Mouse (Mus musculus) CH12.LX (cell line): Measurements from ENCODE around the gene Qsox1. TPM values are rescaled to one million over a fixed set of nuclear protein-coding genes. Genes with fewer than 3 reads are reported as not detected.
A peak's percentile ranks its signal among the peaks of the same experiment; 100 is the strongest.

Experiments used
- DNase-seq: peaks from one replicate; pipeline ENCODE4 v3.0.0-alpha.2; 2013; ENCODE audit errors: extremely low read depth
- H3K27ac ChIP-seq: 2 replicates; pipeline ENCODE4 v1.5.1; 2012; ENCODE audit warnings: low read depth, mild to moderate bottlenecking, control low read depth, moderate library complexity; ENCODE audit not compliant: insufficient read depth
- H3K27me3 ChIP-seq: replicated peaks from 2 replicates; pipeline ENCODE3; 2012; ENCODE audit warnings: inconsistent platforms
- H3K36me3 ChIP-seq, 2 experiments: replicated peaks in 1 of 2; 2 replicates each; pipeline versions ENCODE3 to v1.6.1; 2012; ENCODE audit warnings: inconsistent platforms in 1 of 2, low read length in 1 of 2, mild to moderate bottlenecking in 1 of 2, mixed read lengths in 1 of 2, moderate library complexity in 1 of 2; ENCODE audit not compliant: control insufficient read depth in 1 of 2, insufficient read depth in 1 of 2
- H3K4me1 ChIP-seq, 2 experiments: 2 replicates each; pipeline ENCODE4 v1.6.1; 2012; ENCODE audit warnings: inconsistent platforms in 1 of 2, moderate library complexity in 1 of 2; ENCODE audit not compliant: insufficient read depth in 2 of 2, control insufficient read depth in 1 of 2
- H3K4me2 ChIP-seq: 2 replicates; pipeline ENCODE4 v1.6.1; 2012; ENCODE audit warnings: low read depth, mild to moderate bottlenecking, control low read depth; ENCODE audit not compliant: poor library complexity, insufficient read depth, severe bottlenecking
- H3K4me3 ChIP-seq, 3 experiments: fragments of 150-350 bp in 1 of 3; sonication (generic) in 1 of 3; replicated peaks in 1 of 3; 2 replicates each; pipeline versions ENCODE3 to v1.5.1; 2011 to 2012; ENCODE audit warnings: low read depth in 2 of 3, low read length in 2 of 3, mild to moderate bottlenecking in 2 of 3, moderate library complexity in 2 of 3, control low read depth in 1 of 3, improper control_type of control experiment in 1 of 3, inconsistent platforms in 1 of 3, mixed read lengths in 1 of 3; ENCODE audit not compliant: poor library complexity in 1 of 3
- H3K79me2 ChIP-seq: replicated peaks from 2 replicates; pipeline ENCODE4 v1.6.1; 2012; ENCODE audit warnings: mild to moderate bottlenecking, moderate library complexity; ENCODE audit not compliant: control insufficient read depth, poor library complexity, insufficient read depth, severe bottlenecking; ENCODE audit errors: extremely low read depth
- H3K9ac ChIP-seq: 2 replicates; pipeline ENCODE4 v1.6.1; 2012; ENCODE audit warnings: low read depth, mild to moderate bottlenecking, control low read depth, moderate library complexity; ENCODE audit not compliant: insufficient read depth
- H3K9me3 ChIP-seq: replicated peaks from 2 replicates; pipeline ENCODE3; 2012; ENCODE audit warnings: low read length, inconsistent platforms, mixed read lengths
- BHLHE40 ChIP-seq: IDR thresholded peaks from 2 replicates; pipeline ENCODE4 v1.6.1; 2011; ENCODE audit warnings: mild to moderate bottlenecking, low read depth, low read length, improper control_type of control experiment
- CHD2 ChIP-seq: IDR thresholded peaks from 2 replicates; pipeline ENCODE4 v1.6.1; 2011; ENCODE audit warnings: low read length, improper control_type of control experiment
- CTCF ChIP-seq, 2 experiments: IDR thresholded peaks in 1 of 2; conservative IDR thresholded peaks in 1 of 2; 2 replicates each; pipeline ENCODE4 v1.5.1; 2011 to 2012; ENCODE audit warnings: low read depth in 2 of 2, low read length in 2 of 2, improper control_type of control experiment in 1 of 2, inconsistent platforms in 1 of 2, mild to moderate bottlenecking in 1 of 2, moderate library complexity in 1 of 2
- ETS1 ChIP-seq: conservative IDR thresholded peaks from 2 replicates; pipeline ENCODE4 v1.6.1; 2012; ENCODE audit warnings: low read depth, mild to moderate bottlenecking, inconsistent platforms, low read length, improper control_type of control experiment, moderate library complexity
- GABPA ChIP-seq: IDR thresholded peaks from 2 replicates; pipeline ENCODE4 v1.6.1; 2012; ENCODE audit warnings: low read depth, low read length, improper control_type of control experiment, inconsistent platforms; ENCODE audit not compliant: insufficient replicate concordance
- JUN ChIP-seq: IDR thresholded peaks from 2 replicates; pipeline ENCODE4 v1.6.1; 2011; ENCODE audit warnings: low read depth, mild to moderate bottlenecking, low read length, improper control_type of control experiment, moderate library complexity; ENCODE audit not compliant: insufficient read depth
- JUND ChIP-seq: conservative IDR thresholded peaks from 2 replicates; pipeline ENCODE4 v1.6.1; 2011; ENCODE audit warnings: low read depth, low read length, improper control_type of control experiment
- KAT2A ChIP-seq: IDR thresholded peaks from 2 replicates; pipeline ENCODE4 v1.6.1; 2012; ENCODE audit warnings: low read length, improper control_type of control experiment, inconsistent platforms; ENCODE audit not compliant: insufficient replicate concordance
- MAFK ChIP-seq: IDR thresholded peaks from 2 replicates; pipeline ENCODE4 v1.6.1; 2011; ENCODE audit warnings: low read length, improper control_type of control experiment; ENCODE audit not compliant: insufficient replicate concordance
- MAX ChIP-seq: IDR thresholded peaks from 2 replicates; pipeline ENCODE4 v1.6.1; 2011; ENCODE audit warnings: low read length, improper control_type of control experiment
- MAZ ChIP-seq: IDR thresholded peaks from 2 replicates; pipeline ENCODE4 v1.6.1; 2012; ENCODE audit warnings: low read depth, mild to moderate bottlenecking, inconsistent platforms, low read length, improper control_type of control experiment, moderate library complexity
- NELFE ChIP-seq: IDR thresholded peaks from 2 replicates; pipeline ENCODE4 v1.6.1; 2011; ENCODE audit warnings: low read depth, low read length, improper control_type of control experiment
- NRF1 ChIP-seq: IDR thresholded peaks from 2 replicates; pipeline ENCODE4 v1.6.1; 2014; ENCODE audit warnings: low read depth, mild to moderate bottlenecking, inconsistent platforms, low read length, improper control_type of control experiment, moderate library complexity
- PAX5 ChIP-seq: IDR thresholded peaks from 2 replicates; pipeline ENCODE4 v1.6.1; 2012; ENCODE audit warnings: low read length, inconsistent platforms, mixed read lengths
- RAD21 ChIP-seq: IDR thresholded peaks from 2 replicates; pipeline ENCODE4 v1.6.1; 2011; ENCODE audit warnings: low read depth, mild to moderate bottlenecking, low read length, improper control_type of control experiment, moderate library complexity
- RCOR1 ChIP-seq: conservative IDR thresholded peaks from 2 replicates; pipeline ENCODE4 v1.6.1; 2012; ENCODE audit warnings: low read depth, mild to moderate bottlenecking, inconsistent platforms, low read length, improper control_type of control experiment
- SMC3 ChIP-seq: IDR thresholded peaks from 2 replicates; pipeline ENCODE4 v1.6.1; 2011; ENCODE audit warnings: low read depth, low read length, improper control_type of control experiment
- TBP ChIP-seq: conservative IDR thresholded peaks from 2 replicates; pipeline ENCODE4 v1.6.1; 2011; ENCODE audit warnings: low read depth, low read length, improper control_type of control experiment
- TCF12 ChIP-seq: IDR thresholded peaks from 2 replicates; pipeline ENCODE4 v1.6.1; 2014; ENCODE audit warnings: low read depth, mild to moderate bottlenecking, inconsistent platforms, low read length, improper control_type of control experiment
- USF1 ChIP-seq: IDR thresholded peaks from 2 replicates; pipeline ENCODE4 v1.6.1; 2014; ENCODE audit warnings: low read depth, mild to moderate bottlenecking, inconsistent platforms, low read length, improper control_type of control experiment
- ZNF384 ChIP-seq: IDR thresholded peaks from 2 replicates; pipeline ENCODE4 v1.6.1; 2012; ENCODE audit warnings: low read depth, low read length, improper control_type of control experiment, inconsistent platforms
- dilution Hi-C: fragments of 300-500 bp; cut with MboI; formaldehyde crosslinking; loops from 2 replicates; pipeline ENCODE4 v1.14.3; 2020; ENCODE audit warnings: low sequenced_read_pairs; ENCODE audit not compliant: extremely low pct_unique_long_range_greater_than_20kb, extremely low pct_ligation_motif_present
- in situ Hi-C: fragments of 300-500 bp; cut with MboI; formaldehyde crosslinking; loops from 3 replicates; pipeline ENCODE4 v1.14.3; 2019; ENCODE audit warnings: low sequenced_read_pairs, low pct_ligation_motif_present, low pct_unique_long_range_greater_than_20kb, mixed read lengths
- polyA plus RNA-seq: library from polyadenylated mRNA; unstranded; fragments of >175 nt; gene quantifications from 2 replicates; pipeline ENCODE4 v1.2.1, GENCODE M21; 2012; ENCODE audit warnings: low read depth; ENCODE audit not compliant: insufficient read length
- total RNA-seq, 2 experiments: library from RNA; depleted of rRNA; stranded (reverse); fragments of 300-350 nt in 1 of 2; fragments of >200 nt in 1 of 2; gene quantifications; 2 replicates each; pipeline ENCODE4 v1.2.3; 2012 to 2014

Gene Qsox1
- total and polyA plus RNA-seq, 3 experiments = 8.6 to 13.7 (median 11.6) TPM

DNA sequence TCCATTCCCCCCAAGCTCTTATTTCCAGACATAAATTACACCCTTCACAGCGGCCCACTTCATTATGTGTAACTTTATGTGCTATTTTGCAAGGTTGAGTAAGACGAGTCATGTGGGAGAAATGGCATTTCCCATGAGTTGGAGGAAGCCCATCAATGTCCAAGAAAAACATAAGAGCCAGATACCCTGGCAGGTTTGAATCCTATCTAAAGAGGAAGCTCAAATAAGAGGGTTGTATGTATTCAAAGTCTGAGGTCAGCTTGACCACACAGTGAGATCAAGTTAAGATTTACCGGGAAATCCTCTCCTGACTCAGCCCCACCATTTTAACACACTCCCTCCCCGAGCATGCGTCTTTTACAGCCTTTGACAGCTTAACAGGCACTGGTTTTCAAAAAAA, 31.5 kb upstream of the Qsox1 start:
- dilution Hi-C loops = no loop called here
- no peaks in the 10 kb centered on the region for H3K27me3 ChIP-seq
- H3K9me3 ChIP-seq = no peaks in the 10 kb centered on the region
- in situ Hi-C loops = no loop called here
- no peaks in the 10 kb centered on the region for H3K79me2 ChIP-seq
- no peak overlapping the region for H3K9ac ChIP-seq
- H3K4me3 ChIP-seq = no peak overlapping the region
- H3K4me1 ChIP-seq = peaks cover 0 to 9% of the 10 kb centered on the region in 2 experiments; a peak in 2 of 4 replicates
- TF ChIP-seq KAT2A = no peak
- no peak for TF ChIP-seq ZNF384
- TF ChIP-seq RAD21 = no peak
- no peak for TF ChIP-seq NRF1
- TF ChIP-seq JUND = no peak
- no peak for TF ChIP-seq CTCF (conservative IDR thresholded peaks at IDR 0.05 in 1 of 2, IDR thresholded peaks at IDR 0.05 in 1 of 2; ENCODE audit: low read depth in 2 of 2, low read length in 2 of 2)
- TF ChIP-seq GABPA = no peak
- TF ChIP-seq MAZ = no peak
- no peak for TF ChIP-seq BHLHE40
- TF ChIP-seq USF1 = no peak
- TF ChIP-seq, all 38 proteins: peak for 0
- no peak overlapping the region for H3K4me2 ChIP-seq
- peak; percentile 25 for DNase-seq
- H3K27ac ChIP-seq = no peak overlapping the region
- H3K36me3 ChIP-seq = peaks cover 18 to 37% of the 10 kb centered on the region in 2 experiments

DNA sequence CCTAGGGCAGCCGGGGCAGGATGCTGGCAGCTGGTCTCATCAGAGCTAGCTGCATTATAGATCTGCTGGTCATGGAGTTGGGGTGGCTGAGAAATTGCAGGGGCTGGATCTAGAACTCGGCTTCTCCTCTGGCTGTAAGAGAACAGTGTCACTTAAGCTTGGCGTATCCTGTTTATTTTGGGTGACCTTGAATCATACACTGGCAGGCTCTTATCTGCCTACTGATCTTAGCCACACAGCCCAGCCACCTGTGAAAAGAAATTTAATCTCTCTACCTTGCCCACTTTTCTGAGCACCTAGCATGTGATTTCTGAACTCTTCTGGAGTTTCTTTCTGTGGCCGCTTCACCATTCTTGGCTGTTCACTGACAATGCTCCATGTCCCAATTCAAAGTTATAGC, 30.8 kb upstream of the Qsox1 start:
- Histone ChIP-seq H3K27me3 (no peaks in the 10 kb centered on the region), H3K79me2 (no peaks in the 10 kb centered on the region), H3K9me3 (no peaks in the 10 kb centered on the region), H3K27ac (no peak overlapping the region), H3K4me2 (no peak overlapping the region), H3K4me3 (no peak overlapping the region), H3K4me1 (peaks cover 0 to 8% of the 10 kb centered on the region in 2 experiments; a peak in 1 of 4 replicates), H3K9ac (no peak overlapping the region), H3K36me3 (peaks cover 18 to 32% of the 10 kb centered on the region in 2 experiments)
- DNase-seq = no peak
- TF ChIP-seq TCF12 = no peak
- TF ChIP-seq USF1 = no peak
- TF ChIP-seq ZNF384 = no peak
- no peak for TF ChIP-seq TBP
- TF ChIP-seq MAFK = no peak
- TF ChIP-seq PAX5 = no peak
- TF ChIP-seq MAX = no peak
- no peak for TF ChIP-seq ETS1
- no peak for TF ChIP-seq BHLHE40
- TF ChIP-seq NELFE = no peak
- TF ChIP-seq CHD2 = no peak
- TF ChIP-seq SMC3 = no peak
- TF ChIP-seq RCOR1 = no peak
- no peak for TF ChIP-seq JUN
- no peak for TF ChIP-seq RAD21
- dilution Hi-C loops (no loop called here), in situ Hi-C loops (no loop called here)
